Mouse (Mus musculus) ovary, postnatal 10 days (tissue): ENCODE measurements around the gene Ccdc157.
A peak's percentile ranks its signal among the peaks of the same experiment; 100 is the strongest.
"Not testable (repeated sequence)": the region's sequence is repeated elsewhere in the genome, so short reads cannot be mapped to it uniquely, and the experiment has no call there.

Experiments
- DNase-seq: peaks from one replicate; pipeline ENCODE4 v3.0.0; 2022; ENCODE audit warnings: low spot score

Gene Ccdc157

GRCm38 (mm10) chr11:4159808-4160708 is at the start of gene Ccdc157, which contains the start of gene Sf3a1:
Ccdc157 (minus strand) TSS chr11:4160293.
Sf3a1 (plus strand) TSS chr11:4160350.
- DNase-seq = peak; percentile 82

GRCm38 (mm10) chr11:4209556-4209955 is 49.5 kb upstream of the Ccdc157 start:
- no peak for DNase-seq

GRCm38 (mm10) chr11:4207655-4208054 is 47.6 kb upstream of the Ccdc157 start:
- no peak for DNase-seq

- no peak for DNase-seq
These were observed 46.5 kb upstream of the Ccdc157 start for GRCm38 (mm10) chr11:4206563-4206962.

- DNase-seq = no peak
These were observed 45.9 kb upstream of the Ccdc157 start for GRCm38 (mm10) chr11:4205951-4206350.

GRCm38 (mm10) chr11:4205097-4205655 is 45.1 kb upstream of the Ccdc157 start:
- no peak for DNase-seq

GRCm38 (mm10) chr11:4203705-4204074 is 43.6 kb upstream of the Ccdc157 start:
- DNase-seq = no peak

GRCm38 (mm10) chr11:4202995-4203704 is 43.1 kb upstream of the Ccdc157 start:
- no peak for DNase-seq

GRCm38 (mm10) chr11:4201981-4202700 is 42.0 kb upstream of the Ccdc157 start:
- no peak for DNase-seq

GRCm38 (mm10) chr11:4197691-4198090 is 37.6 kb upstream of the Ccdc157 start:
- DNase-seq = no peak

- DNase-seq = no peak
These were observed 36.5 kb upstream of the Ccdc157 start for GRCm38 (mm10) chr11:4196636-4197035.

GRCm38 (mm10) chr11:4195597-4196031 is 35.5 kb upstream of the Ccdc157 start:
- no peak for DNase-seq

GRCm38 (mm10) chr11:4193420-4193819 is 33.3 kb upstream of the Ccdc157 start:
- DNase-seq = no peak

- DNase-seq = no peak
These were observed 32.7 kb upstream of the Ccdc157 start for GRCm38 (mm10) chr11:4192757-4193156.

- DNase-seq = no peak
These were observed 30.6 kb upstream of the Ccdc157 start for GRCm38 (mm10) chr11:4190677-4191076.

GRCm38 (mm10) chr11:4189182-4189581 is 29.1 kb upstream of the Ccdc157 start:
- no peak for DNase-seq

GRCm38 (mm10) chr11:4187318-4187700 is 27.2 kb upstream of the Ccdc157 start:
- no peak for DNase-seq

- peak; percentile 92 for DNase-seq
These were observed 26.6 kb upstream of the Ccdc157 start, which contains the start of gene Tbc1d10a for GRCm38 (mm10) chr11:4186486-4187317. Tbc1d10a (plus strand) TSS chr11:4186789.

- DNase-seq = not testable (repeated sequence)
These were observed 25.4 kb upstream of the Ccdc157 start for GRCm38 (mm10) chr11:4185480-4185879.

- no peak for DNase-seq
These were observed 24.3 kb upstream of the Ccdc157 start for GRCm38 (mm10) chr11:4184251-4184952.
